Mouse (Mus musculus): ENCODE results near the gene Etv6.

Etv6 gene

DNA sequence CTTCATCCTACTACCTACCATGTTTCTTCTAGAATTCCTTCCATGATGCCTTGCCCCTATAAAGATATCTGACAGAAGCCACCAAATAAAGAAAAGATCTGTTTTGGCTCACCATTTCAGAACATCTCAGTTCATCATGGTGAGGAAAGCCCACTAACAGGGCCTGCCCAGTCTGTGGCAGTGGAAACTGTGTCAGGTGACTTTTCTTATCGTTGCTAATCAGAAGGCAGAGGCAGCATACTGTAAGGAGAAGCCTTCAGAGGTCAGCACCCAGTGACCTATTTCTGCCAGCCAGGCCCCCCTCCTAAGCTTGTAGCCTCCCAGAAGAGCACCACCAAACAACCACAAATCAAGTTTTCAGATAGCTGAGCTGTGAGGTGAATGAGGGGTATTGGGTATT is 135.7 kb downstream of the Etv6 start:
- no peak for DNase-seq (ENCODE audit: low spot score)

- no peak for DNase-seq (ENCODE audit: low spot score)
Measured at GRCm38 (mm10) chr6:134171906-134172728, 136.6 kb downstream of the Etv6 start.

DNA sequence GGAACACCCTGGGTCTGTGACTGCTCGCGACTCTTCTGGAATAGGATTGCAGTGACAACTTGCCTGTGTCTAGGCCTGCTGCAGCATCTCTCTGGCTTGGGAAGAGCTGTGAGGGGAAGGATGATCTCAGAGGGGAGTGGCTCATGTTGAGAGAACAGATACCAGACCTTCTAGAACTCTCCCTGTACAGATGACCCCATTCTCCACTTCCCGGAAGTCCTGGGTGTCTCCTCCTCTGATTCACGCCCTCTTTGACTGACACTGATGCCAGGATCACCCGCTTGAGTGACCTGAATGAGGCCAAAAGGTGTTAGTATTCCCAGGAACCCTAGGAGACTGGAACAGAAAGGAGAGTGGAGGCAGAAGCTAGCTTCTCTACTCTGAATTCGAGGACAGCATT is 137.9 kb downstream of the Etv6 start:
- DNase-seq (ENCODE audit: low spot score), result no peak

DNA sequence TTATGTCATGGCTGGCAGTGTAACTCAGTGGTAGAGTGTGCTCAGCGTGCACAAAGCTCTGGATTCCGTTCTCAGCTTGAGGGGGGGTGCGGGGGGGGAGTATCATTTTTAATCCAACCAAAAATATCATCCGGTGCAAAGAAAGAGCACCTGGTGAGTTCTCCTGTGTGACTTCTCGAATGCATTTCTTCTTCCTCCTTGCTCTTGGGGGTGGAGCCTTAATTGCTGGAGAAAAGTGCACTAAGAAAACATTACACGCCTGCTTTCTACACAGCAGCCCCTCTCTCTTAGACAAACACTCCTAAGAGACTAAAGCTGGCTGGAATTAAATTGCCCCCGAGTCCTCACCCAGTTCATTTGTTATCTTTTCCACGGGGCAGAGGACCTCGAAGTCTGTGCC is 139.6 kb downstream of the Etv6 start:
- no peak for DNase-seq (ENCODE audit: low spot score)

DNA sequence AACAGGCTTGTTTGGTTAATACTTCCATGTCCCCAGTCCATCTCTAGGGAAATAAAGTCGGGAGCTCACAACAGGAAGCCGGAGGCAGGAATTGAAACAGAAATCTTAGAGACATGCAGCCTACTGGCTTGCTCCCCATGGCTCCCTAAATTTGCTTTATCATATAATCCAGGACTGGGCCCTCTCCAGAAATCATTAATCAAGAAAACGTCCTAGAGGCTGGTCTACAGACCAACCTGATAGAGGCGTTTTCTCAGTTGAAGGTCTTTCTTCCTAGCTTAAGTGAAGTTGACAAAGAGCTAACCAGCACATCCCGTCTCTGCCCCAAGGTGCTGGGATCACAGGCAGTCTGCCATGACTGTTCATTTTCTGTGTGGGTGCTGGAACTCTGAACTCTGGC is 141.7 kb downstream of the Etv6 start:
- no peak for DNase-seq (ENCODE audit: low spot score)

GRCm38 (mm10) chr6:134182301-134182948 is 146.9 kb downstream of the Etv6 start:
- no peak for DNase-seq (ENCODE audit: low spot score)

- no peak for DNase-seq (ENCODE audit: low spot score)
Measured at GRCm38 (mm10) chr6:134183592-134184342, 148.3 kb downstream of the Etv6 start.

- DNase-seq (ENCODE audit: low spot score), result no peak
Measured at GRCm38 (mm10) chr6:134186286-134186903, 150.9 kb downstream of the Etv6 start.

DNA sequence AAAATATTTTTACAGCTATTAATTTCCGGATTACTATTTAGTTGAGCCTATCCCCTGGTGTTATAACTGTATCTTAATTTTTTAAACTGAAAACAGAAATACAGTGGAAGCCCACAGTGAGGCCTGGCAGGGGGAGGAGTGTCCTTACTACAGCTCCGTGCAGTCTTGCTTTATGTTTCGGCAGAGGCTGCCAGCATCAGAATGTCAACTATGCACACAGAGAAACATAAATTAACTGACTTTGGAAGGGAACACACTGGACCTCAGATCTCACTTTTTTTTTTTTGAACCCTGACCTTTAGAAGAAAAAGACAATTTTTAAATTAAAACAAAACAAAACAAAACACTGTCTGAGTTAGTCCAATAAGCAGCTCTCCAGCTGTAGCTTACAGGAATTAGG is 153.2 kb downstream of the Etv6 start:
- DNase-seq (ENCODE audit: low spot score), result no peak

GRCm38 (mm10) chr6:134189174-134189573 is 153.7 kb downstream of the Etv6 start:
- no peak for DNase-seq (ENCODE audit: low spot score)

DNA sequence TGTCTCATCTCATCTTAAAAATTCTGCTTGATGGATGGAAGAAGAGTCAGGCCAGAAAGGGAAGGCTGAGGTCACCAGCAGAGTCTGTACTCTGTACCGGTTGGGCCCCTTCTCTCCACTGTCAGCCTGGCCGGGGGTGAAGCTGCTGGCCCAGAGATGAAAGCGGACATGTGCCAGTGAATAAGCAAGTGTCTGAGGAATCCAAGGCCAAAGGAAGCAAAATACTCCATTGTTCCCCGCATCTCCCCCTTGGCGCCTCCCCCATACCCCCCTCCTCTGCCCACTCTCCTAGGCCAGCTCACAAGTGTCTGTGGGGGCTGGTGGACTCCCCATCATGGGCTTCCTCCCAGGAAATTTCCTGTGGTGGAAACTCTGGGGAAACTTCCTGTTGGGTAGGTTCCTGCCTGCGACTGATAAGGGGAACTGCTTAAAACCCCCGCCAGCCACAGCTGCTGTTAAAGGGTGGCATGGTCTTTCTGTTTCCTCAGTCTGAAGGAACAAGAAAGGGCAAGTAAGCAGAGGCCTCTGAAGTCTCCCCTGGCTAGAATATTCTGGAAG is 154.2 kb downstream of the Etv6 start:
- no peak for DNase-seq (ENCODE audit: low spot score)

DNA sequence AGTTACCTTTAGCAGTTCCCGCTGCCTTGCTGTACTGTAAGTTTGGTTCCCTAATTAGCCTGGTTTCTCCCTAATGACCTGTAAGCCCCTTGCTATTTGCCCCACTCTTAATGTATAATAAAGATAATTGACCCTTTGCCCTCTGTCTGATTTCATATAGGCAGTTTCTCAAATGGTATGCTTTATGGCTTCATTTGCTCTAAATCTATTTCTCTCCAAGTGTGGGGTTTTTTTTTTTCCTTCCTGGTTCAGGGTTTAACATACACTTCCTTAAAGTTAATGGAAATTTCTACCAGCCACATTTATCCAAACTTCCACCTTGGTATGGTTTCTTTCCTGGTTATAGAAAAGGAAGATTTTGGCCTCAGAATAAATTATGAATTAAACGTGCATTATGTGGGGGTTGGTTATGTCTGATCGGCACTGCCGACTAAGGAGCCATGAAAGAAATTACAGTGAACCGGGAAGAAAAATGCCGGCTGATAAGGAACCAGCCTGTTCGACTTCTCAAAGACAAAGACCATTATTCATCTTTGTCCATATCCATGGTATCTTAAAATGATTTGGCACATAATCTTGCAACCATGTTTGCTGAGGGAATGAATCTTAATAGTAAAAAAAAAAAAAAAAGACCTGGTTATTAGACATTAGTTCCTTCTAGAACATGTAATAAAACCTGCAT is 155.2 kb downstream of the Etv6 start:
- no peak for DNase-seq (ENCODE audit: low spot score)

DNA sequence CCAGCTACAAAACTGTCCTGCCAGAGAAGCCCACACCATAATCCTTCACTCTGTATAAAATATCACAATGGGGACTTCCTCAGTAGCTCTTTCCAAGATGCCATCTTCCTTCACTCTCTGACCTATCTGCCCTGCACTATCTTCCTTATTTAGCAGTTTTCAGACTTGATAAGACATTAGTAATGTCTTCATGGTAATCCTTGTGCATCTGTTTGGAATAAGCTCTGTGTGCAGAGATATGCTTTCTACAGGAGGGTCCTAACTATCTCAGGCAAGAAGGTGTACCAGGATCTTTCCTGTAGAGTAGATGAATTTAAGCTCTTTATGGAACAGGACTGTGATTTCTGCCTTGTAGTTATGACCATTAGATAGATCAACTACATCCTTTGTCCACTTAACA is 157.2 kb downstream of the Etv6 start:
- DNase-seq (ENCODE audit: low spot score), result no peak

DNA sequence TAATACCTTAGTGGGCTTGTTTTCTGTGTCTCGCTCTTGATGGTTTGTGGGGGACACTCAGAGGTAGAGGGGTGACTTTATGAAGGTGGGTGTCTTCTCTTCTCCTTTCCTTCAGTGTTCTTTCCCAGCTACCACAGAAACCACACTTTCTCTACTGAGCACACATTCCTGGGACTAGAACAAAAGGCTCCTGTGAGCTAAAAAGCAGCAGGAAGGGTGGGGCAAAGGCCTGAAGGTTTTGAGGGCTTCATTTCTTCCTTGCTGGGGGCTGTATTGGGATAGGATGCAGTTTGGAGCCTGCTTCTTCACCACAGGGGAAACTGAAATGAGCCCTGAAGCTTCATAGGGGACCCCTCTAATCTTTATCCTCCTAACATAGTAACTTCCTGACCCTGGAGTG is 164.4 kb downstream of the Etv6 start:
- DNase-seq (ENCODE audit: low spot score), result no peak

DNA sequence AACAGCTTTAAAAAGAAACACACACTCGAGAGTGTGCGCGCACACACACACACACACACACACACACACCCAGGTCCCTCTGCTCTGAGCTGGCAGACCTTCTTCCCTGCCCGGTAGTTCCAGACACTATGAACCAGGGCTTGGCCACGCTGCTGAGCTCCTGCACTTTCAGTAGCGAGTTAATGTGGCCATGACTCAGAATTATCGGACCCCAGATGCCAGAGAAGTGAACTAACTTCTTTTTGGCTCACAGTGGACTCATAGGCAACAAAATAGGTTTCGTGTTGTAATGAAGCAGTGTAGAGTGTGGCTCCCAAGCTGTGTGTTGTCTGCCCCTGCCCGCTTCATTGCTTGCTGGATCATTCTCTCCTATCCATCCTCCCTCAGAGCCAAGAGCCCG is 165.1 kb downstream of the Etv6 start:
- DNase-seq (ENCODE audit: low spot score), result no peak

- no peak for DNase-seq (ENCODE audit: low spot score)
Measured at GRCm38 (mm10) chr6:134202176-134202575, 166.7 kb downstream of the Etv6 start.

DNA sequence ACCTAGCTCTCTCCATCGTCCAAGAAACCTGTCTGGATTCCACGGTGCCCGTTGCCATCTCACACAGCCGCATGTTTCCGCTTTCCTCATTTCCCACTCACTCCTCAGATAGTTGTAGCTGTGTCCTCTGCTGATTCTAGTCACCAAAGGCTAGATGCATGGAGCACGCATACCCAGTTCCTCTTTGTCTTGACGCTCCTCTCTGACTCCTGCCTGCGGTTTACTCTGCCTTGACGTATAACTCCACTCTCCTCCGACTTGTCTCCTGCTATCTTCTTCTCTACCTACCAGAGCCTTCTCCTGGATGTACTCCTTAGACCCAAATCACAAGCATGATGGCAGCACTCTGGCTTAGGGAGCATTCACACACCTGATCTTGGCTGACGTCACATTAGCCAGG is 169.7 kb downstream of the Etv6 start:
- no peak for DNase-seq (ENCODE audit: low spot score)

DNA sequence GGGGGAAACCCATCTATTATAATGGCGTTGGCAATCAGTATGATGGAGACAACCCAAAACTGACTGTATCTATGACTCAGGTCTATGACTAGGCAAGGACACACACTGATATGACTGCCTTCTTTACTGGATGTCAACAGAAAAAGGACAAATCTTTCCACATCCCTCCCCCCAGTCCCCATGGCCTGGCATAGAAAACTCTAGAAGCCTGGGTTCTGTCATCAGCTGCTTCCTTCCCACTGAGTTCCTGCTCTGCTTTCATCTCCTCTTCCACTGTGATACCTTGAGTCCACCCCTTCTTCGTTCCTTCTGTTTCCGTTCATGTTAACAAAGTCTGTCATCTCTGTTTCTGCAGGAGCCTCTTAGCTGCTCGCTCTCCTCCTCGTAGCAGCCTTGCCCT is 170.2 kb downstream of the Etv6 start:
- DNase-seq (ENCODE audit: low spot score), result peak; percentile 12

DNA sequence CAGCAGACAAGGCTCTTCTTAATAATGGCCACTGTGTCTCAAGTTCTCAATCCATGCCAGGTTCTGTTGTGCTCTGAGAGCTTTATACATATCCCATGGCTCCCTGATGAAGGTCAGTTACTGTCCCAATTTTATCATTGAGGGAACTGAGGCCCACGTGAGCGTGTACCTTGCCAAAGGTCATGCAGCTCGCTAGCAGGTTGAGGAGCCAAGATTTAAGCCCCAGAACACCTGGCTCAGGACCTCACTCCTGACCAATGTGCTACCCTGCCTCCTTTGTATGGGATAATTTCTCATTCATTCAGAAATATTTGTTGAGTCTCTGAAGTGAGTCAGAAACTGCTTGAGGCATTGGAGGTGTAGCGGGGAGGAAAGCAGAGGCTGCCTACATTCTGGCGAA is 170.8 kb downstream of the Etv6 start:
- DNase-seq (ENCODE audit: low spot score), result no peak

- DNase-seq (ENCODE audit: low spot score), result peak; percentile 85
Measured at GRCm38 (mm10) chr6:134207391-134208179, 172.1 kb downstream of the Etv6 start.

All from MN1 (cell line).